Mouse (Mus musculus) gastrocnemius, postnatal 10 days (tissue): Measurements from ENCODE around the gene Med24. TPM values are rescaled to one million over a fixed set of nuclear protein-coding genes. Genes with fewer than 3 reads are reported as not detected.
"Not testable (repeated sequence)": the region's sequence is repeated elsewhere in the genome, so short reads cannot be mapped to it uniquely, and the experiment has no call there.

ENCODE experiments used
- DNase-seq: peaks from one replicate; pipeline ENCODE4 v3.0.0; 2021; ENCODE audit warnings: mixed read lengths
- total RNA-seq, 2 experiments: library from RNA; stranded (reverse); gene quantifications; 2 replicates each; pipeline ENCODE4 v1.2.3; 2021

Med24 gene
- total RNA-seq, 2 experiments from 2014 or later = 47.8 to 52.5 TPM

GRCm38 (mm10) chr11:98745932-98746853, 17.0 kb upstream of the Med24 start:
- DNase-seq = no peak

- DNase-seq = peak; percentile 40
Observed at GRCm38 (mm10) chr11:98744456-98745019, 15.3 kb upstream of the Med24 start.

GRCm38 (mm10) chr11:98743655-98744345, 14.6 kb upstream of the Med24 start:
- peak; percentile 71 for DNase-seq

- DNase-seq = peak; percentile 38
Observed at GRCm38 (mm10) chr11:98742397-98743291, 13.4 kb upstream of the Med24 start.

- DNase-seq = peak; percentile 86
Observed at GRCm38 (mm10) chr11:98741622-98742396, 12.6 kb upstream of the Med24 start.

- no peak for DNase-seq
Observed at GRCm38 (mm10) chr11:98741051-98741620, 11.9 kb upstream of the Med24 start.

- peak; percentile 73 for DNase-seq
Observed at GRCm38 (mm10) chr11:98740393-98741050, 11.3 kb upstream of the Med24 start, which contains the start of gene Thra. Gene Thra, plus strand, starts transcription at chr11:98740638.

- no peak for DNase-seq
Observed at GRCm38 (mm10) chr11:98740026-98740392, 10.8 kb upstream of the Med24 start.

- DNase-seq = no peak
Observed at GRCm38 (mm10) chr11:98738925-98739324, 9.7 kb upstream of the Med24 start.

GRCm38 (mm10) chr11:98738428-98738911, 9.2 kb upstream of the Med24 start:
- no peak for DNase-seq

- not testable (repeated sequence) for DNase-seq
Observed at GRCm38 (mm10) chr11:98737220-98737619, 8.0 kb upstream of the Med24 start.

- no peak for DNase-seq
Observed at GRCm38 (mm10) chr11:98736176-98736575, 6.9 kb upstream of the Med24 start.

GRCm38 (mm10) chr11:98735111-98735510, 5.9 kb upstream of the Med24 start:
- no peak for DNase-seq

- no peak for DNase-seq
Observed at GRCm38 (mm10) chr11:98734020-98734419, 4.8 kb upstream of the Med24 start.

GRCm38 (mm10) chr11:98731134-98731533, 1.9 kb upstream of the Med24 start:
- no peak for DNase-seq

- no peak for DNase-seq
Observed at GRCm38 (mm10) chr11:98730727-98731126, 1.5 kb upstream of the Med24 start.

- no peak for DNase-seq
Observed at GRCm38 (mm10) chr11:98725926-98726506, 3.2 kb downstream of the Med24 start.

- DNase-seq = no peak
Observed at GRCm38 (mm10) chr11:98723098-98723497, 6.1 kb downstream of the Med24 start.

- DNase-seq = peak; percentile 71
Observed at GRCm38 (mm10) chr11:98721458-98722226, 7.6 kb downstream of the Med24 start.
